Mouse (Mus musculus): ENCODE measurements around the gene Gm49339.
"Not testable (repeated sequence)": the region's sequence is repeated elsewhere in the genome, so short reads cannot be mapped to it uniquely, and the experiment has no call there.

Gm49339 gene

DNA sequence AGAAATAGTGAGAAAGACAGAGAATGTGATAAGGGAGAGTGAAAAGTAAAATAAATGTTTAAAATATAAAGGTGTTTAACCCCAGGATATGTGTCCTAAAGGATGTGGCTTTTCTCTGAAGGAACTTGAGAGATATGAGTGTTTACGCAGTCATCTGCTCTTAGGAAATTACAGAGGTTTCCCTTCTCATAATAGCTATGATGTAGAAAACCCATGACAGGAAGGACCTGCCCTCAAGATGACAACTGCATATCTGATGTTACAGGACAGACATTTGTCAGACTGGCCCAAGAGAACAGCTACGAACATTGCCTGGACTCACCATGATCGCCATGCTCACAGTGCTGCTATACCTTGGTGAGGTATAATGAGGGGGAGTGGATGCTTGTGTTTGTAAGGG lies at the start of gene Gm49339, which contains the start of gene Lilr4b:
Gm49339 (plus strand) TSS at position 216 of the 400 bp plus-strand sequence.
Lilr4b (plus strand) TSS at position 236 of the 400 bp plus-strand sequence.
- in situ Hi-C loops (cut with MseI, MboI) = not testable (repeated sequence)

DNA sequence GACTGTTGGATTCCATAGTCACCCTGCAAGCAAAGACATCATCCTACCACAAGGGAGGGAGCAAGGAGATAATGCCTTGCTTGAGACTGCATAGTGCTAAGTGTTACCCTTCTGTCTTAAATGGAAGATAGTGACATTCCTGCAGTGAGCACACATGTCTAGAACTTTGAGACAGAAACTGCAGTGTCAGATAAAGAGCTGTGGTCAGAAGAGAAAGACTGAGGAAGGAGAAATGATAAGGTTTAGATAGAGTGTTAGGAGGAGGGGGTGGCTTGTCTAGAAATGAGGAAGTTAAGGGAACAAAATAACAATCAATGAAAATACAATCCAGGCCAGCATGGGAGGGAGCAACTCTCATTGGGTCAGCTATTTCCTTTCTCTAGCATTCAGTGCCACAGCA lies 47.5 kb upstream of the Gm49339 start:
- in situ Hi-C loops (cut with MseI, MboI) = no loop called here

DNA sequence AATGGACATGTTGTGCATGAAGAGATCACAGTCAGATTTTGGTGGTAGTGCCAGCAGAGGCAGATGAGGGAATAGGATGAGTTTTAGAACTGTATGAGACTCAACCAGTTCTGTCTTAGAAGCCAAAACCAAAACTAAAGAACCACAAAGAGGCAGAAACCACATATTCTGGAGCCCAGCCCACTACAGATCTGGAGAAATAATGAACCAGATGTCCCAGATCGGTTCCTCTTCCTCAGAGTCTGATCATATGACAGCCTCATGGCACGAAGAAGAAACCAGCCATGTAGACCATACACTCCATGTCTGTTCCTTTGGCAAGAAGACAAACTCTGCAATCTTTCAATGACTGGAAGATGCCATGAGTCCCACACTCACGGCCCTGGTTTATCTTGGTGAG lies 44.7 kb upstream of the Gm49339 start:
- in situ Hi-C loops (cut with MseI, MboI) = no loop called here

DNA sequence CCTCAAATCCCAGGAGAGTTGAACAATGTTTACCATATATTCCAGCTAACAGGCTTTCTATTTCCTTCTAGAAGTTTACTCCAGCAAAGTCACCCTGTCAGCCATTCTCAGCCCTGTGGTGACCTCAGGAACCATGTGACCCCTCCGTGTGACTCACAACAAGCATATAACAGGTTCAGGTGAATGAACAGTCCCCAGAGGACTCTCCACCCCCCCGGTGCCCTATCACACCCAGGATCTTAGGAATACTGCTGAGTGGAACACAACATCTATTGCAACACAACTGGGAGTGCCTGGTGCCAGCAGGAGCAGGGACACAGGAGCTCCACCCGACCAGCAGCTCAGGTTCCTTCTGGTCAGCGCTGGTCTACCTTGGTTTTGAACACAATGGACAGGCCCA lies 28.8 kb upstream of the Gm49339 start:
- in situ Hi-C loops (cut with MseI, MboI) = no loop called here

DNA sequence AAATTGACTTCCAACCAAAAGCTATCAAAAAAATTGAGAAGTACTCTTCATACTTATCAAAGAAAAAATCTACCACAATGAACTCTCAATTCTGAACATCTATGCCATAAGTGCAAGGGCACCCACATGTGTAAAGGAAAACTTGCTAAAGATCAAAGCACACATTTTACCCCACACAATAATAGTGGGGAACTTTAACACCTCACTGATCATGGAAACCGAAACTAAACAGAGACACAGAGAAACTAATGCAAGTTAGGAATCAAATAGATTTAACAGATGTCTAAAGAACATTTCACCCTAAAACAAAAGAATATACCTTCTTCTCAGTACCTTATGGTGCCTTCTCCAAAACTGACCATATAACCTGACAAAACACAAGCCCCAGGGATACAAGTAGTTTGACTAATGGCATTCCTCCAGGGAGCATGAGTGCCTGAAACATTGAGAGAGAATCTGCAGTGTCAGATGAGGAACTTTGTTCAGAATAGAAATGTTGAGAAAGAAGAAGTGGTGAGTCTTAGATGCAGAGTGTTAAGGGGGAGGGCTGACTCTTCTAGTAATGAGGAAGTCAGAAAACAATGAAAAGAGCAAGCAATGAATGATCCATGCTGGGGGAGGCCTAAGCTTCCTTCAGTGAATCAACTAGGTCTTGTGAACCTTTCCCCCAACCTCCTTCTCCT lies 26.7 kb upstream of the Gm49339 start:
- in situ Hi-C loops (cut with MseI, MboI) = no loop called here

DNA sequence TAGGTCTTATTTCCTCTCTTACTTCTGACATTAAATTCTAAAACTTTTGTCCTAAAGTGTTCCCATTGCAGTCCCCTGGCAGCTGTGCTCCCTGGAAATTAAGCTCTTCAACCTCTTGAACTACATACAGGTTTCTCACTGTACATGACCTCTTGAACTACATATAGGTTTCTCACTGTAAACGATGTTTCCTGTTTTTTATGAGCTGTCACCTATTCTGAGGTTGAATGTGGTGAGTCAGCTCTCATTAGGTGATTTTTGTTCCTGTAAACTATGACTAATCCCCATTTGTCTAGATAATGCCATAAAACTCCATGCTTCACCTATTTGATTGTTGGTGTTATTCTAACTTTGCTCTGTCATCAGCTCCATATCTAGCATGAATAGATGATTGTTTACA lies 26.0 kb upstream of the Gm49339 start:
- in situ Hi-C loops (cut with MseI, MboI) = no loop called here

DNA sequence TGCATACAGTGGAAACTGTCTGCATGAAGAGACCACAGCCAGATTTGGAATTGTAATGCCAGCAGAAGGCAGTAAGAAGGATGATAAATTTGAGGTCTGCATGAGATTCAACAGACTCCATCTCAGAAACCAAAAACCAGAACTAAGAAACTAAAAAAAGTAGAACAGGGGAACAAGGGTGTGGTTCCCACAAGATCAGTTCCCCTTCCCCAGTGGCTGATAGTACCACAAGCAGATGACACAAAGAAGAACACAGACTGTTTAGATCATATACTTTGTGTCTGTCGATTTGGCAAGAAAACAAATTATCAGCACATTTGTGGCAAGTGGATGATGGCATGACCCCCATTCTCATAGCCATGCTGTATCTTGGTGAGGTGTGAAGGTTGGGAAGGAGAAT lies 24.6 kb upstream of the Gm49339 start:
- in situ Hi-C loops (cut with MseI, MboI) = no loop called here

DNA sequence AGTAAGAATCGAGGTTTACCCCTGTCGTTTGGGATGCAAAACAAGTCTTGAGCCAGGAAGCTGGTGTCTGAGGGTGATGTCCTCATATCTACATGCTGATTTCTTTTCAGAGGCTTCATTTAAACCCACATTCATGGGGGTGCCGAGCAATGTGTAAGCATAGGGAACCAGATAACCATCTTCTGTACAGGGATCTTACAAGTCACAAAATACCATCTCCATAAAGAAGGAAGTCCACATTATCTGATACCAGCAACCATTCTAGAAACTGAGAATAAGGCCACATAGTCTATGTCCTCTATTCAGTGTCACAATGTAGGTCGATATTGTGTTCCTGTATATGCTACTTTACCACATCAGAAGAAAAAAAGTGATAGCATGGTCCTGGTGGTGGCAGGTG lies 24.0 kb upstream of the Gm49339 start:
- in situ Hi-C loops (cut with MseI, MboI) = no loop called here

DNA sequence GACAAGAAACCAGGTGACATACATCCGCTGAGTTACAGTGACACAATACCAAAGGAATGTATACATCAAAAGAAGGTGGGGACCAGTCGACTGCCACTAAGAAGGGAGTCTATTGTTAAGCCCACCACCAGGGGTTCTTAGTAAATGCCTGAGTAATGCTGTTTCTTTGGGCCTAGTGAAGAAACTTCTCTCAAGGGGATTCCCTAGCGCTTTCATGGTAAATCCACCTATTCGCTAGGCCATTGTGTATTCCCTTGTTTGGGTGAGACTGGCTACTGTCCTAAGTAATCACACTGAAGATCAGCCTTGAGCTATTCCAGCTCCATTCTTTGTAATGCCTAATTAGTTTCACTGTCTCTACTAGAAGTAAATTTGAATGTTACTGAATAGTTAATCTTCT lies 16.6 kb upstream of the Gm49339 start:
- in situ Hi-C loops (cut with MseI, MboI) = not testable (repeated sequence)

DNA sequence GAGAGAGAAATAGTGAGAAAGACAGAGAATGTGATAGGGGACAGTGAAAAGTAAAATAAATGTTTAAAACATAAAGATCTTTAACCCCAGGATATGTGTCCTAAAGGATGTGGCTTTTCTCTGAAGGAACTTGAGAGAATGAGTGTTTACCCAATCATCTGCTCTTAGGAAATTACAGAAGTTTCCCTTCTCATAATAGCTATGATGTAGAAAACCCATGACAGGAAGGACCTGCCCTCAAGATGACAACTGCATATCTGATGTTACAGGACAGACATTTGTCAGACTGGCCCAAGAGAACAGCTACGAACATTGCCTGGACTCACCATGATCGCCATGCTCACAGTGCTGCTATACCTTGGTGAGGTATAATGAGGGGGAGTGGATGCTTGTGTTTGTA lies 10.3 kb downstream of the Gm49339 start, which contains the start of gene Lilrb4a:
Lilrb4a (plus strand) TSS at position 266 of the 400 bp plus-strand sequence.
- in situ Hi-C loops (cut with MseI, MboI) = not testable (repeated sequence)

DNA sequence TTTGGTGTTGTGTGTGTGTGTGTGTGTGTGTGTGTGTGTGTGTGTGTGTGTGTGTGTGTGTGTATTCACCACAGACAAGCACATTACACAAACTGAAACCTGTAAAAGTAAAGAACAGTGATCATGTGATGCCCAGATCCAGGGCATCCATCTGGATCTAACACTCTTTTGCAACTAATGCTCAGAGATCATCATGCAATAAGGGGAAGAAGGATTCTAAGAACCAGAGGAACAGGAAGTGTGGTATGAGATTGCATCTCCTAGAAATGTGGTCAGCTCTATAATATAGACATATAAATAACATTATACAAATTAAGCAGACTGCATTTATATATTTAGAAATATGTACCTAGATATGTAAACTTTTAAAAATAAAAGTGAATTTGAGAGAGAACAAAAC lies 39.6 kb downstream of the Gm49339 start:
- in situ Hi-C loops (cut with MseI, MboI) = no loop called here

DNA sequence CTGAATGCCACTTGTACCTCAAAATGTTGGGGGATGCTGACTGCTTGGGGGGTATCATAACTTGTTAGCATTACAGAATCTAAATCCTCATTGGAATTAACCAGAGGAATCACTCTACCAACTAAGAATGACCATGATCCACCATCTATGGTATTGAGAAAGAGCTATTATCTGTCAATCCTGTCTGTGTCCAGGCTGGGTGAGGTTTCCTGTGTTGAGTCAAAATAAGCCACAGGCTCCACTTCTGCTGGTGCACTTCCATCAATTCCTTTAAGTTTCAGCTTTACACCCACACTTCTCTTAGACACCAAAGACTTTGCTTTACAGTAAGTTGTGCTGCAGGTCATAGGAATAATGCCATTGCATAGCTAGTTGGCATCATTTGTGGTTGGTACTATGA lies 41.0 kb downstream of the Gm49339 start:
- in situ Hi-C loops (cut with MseI, MboI) = no loop called here

DNA sequence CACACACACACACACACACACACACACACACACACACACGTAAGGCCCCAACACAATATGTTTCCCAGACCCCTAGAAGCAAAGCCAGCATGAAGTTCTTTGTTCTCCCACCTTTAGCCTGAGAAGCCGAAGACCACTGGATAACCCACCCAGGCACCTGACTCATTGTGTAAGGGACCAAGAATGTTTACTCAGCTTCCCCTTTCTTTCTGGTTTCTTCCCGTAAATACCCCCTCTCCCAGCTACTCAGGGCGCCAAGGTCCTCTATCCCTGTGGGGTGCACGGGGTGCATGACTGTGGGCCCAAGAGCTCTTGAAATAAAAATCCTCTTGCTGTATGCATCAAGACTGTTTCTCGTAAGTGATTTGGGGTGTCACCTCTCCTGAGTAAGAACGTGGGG lies 45.7 kb downstream of the Gm49339 start:
- in situ Hi-C loops (cut with MseI, MboI) = no loop called here

DNA sequence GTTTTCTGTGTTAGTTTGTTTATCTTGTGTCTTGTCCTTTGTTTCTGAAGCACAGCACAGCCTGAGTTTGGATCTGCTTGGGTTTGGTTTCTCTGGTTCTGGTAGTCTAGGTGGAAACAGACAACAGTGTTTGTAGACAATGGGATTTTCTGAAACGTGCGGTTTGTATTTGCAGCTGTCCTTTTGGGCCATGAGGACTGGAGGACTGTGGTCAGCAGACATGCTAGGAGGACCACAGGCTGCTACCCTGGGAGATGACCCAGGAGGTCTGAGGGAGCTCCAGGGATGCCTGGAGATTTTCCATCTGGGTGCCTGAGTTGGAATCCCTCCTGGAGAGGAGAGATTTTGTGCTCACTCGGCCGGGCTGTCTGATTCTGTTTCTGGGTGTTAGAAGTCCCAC lies 46.2 kb downstream of the Gm49339 start:
- in situ Hi-C loops (cut with MseI, MboI) = no loop called here

DNA sequence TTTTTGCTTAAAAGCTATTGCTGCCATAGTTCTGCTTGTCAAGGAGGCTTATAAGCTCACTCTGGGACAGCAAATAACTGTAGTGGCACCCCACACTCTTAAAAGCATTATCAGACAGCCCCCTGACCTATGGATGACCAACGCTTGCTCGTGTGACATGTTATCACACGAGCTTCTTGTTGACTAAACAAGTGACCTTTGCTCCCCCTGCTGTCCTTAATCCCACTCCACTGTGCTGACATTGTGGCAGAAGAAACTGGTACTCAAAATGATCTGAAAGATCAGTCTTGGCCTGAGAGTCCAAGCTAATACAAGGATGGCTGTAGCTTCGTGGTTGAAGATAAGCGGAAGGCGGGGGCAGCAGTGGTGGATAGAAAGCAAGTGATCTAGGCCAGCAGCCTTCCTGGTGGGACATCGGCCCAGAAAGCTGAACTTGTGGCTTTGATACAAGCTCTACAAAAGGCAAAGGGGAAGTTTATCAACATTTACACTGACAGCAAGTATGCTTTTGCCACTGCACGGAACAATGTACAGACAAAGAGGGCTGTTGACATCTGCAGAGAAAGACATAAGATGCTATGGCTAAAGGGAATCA lies 48.5 kb downstream of the Gm49339 start:
- in situ Hi-C loops (cut with MseI, MboI) = no loop called here

DNA sequence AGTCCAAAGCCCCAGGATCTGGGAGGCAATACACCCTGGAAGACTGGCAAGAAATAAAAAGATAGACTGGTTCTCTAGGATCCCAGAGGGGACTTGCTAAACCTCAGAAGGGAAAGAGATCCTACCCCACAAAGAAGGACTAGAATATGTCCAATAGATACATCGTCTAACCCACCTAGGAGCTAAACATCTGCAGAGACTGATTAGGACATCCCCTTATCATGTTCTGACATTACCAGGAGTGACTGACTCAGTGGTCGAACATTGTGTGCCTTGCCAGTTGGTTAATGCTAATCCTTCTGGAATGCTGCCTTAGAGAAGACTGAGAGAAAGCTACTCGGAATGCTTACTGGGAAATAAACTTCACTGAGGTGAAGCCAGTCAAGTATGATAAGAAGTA lies 49.1 kb downstream of the Gm49339 start:
- in situ Hi-C loops (cut with MseI, MboI) = no loop called here

DNA sequence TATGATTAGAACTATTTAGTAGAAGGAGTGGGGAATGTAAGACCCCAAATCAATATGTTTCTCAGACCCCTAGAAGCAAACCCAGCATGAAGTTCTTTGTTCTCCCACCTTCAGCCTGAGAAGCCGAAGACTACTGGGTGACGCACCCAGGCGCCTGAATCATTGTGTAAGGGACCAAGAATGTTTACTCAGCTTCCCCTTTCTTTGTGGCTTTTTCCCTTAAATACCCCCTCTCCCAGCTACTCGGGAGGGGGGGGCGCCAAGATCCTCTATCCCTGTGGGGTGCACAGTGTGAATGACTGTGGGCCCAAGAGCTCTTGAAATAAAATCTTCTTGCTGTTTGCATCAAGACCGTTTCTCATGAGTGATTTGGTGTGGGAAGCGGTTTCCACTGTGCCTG lies 50.4 kb downstream of the Gm49339 start:
- in situ Hi-C loops (cut with MseI, MboI) = no loop called here

Data from mouse trophoblast stem cell (cell line).